Mouse (Mus musculus) subcutaneous adipose tissue, adult 2 months (tissue): ENCODE data around the gene Smpd4. TPM values are rescaled to one million over a fixed set of nuclear protein-coding genes. Genes with fewer than 3 reads are reported as not detected.

Source experiments
- polyA plus RNA-seq: library from polyadenylated mRNA; depleted of rRNA; stranded (reverse); fragments of >200 nt; gene quantifications from 2 replicates; pipeline ENCODE4 v1.2.3, GENCODE M21; 2012; ENCODE audit warnings: low replicate concordance; rRNA removed

Gene Smpd4
- 61.2 and 90.0 TPM in 2 replicates for polyA plus RNA-seq

GRCm38 (mm10) chr16:17619198-17620105, at the start of gene Smpd4:
Smpd4 (plus strand) TSS chr16:17619354.

GRCm38 (mm10) chr16:17583064-17583463, 36.1 kb upstream of the Smpd4 start, which contains the start of gene Slc7a4:
Slc7a4 (minus strand) TSS chr16:17583214.

GRCm38 (mm10) chr16:17646310-17647114, 27.4 kb downstream of the Smpd4 start, which contains the start of gene Ccdc74a:
Ccdc74a (plus strand) TSS chr16:17646470.

Other genes starting within 250 kb of the Smpd4 start
- 8.2 and 8.6 TPM in 2 replicates for gene Snap29, start 213.4 kb upstream of the Smpd4 start, polyA plus RNA-seq
- gene Pi4ka, start 213.0 kb upstream of the Smpd4 start, polyA plus RNA-seq, result 80.1 and 84.9 TPM in 2 replicates
- 28.3 and 53.1 TPM in 2 replicates for gene Crkl, start 167.4 kb upstream of the Smpd4 start, polyA plus RNA-seq
- 0.24 and 0.90 TPM in 2 replicates for gene Aifm3, start 129.7 kb upstream of the Smpd4 start, polyA plus RNA-seq
- gene Lztr1, start 110.7 kb upstream of the Smpd4 start, polyA plus RNA-seq, result 255 and 288 TPM in 2 replicates
- gene Thap7, start 88.2 kb upstream of the Smpd4 start, polyA plus RNA-seq, result 58.8 and 101 TPM in 2 replicates
- 0.33 and 4.0 TPM in 2 replicates for gene Lrrc74b, start 58.1 kb upstream of the Smpd4 start, polyA plus RNA-seq
- 9.4 and 30.5 TPM in 2 replicates for gene P2rx6, start 57.5 kb upstream of the Smpd4 start, polyA plus RNA-seq
- gene Slc7a4, start 36.1 kb upstream of the Smpd4 start, polyA plus RNA-seq, result 2.4 and 19.4 TPM in 2 replicates
- gene Ccdc74a, start 27.1 kb downstream of the Smpd4 start, polyA plus RNA-seq, result 1.4 and 3.2 TPM in 2 replicates
- 78.1 and 93.2 TPM in 2 replicates for gene Med15, start 113.5 kb downstream of the Smpd4 start, polyA plus RNA-seq
- 91.2 and 128 TPM in 2 replicates for gene Klhl22, start 140.3 kb downstream of the Smpd4 start, polyA plus RNA-seq
- 26.1 and 146 TPM in 2 replicates for gene Scarf2, start 177.9 kb downstream of the Smpd4 start, polyA plus RNA-seq
- gene B830017H08Rik, start 213.8 kb downstream of the Smpd4 start, polyA plus RNA-seq, result 0.06 TPM in 1 of 2 replicates, not detected in the other
- gene Car15, start 219.0 kb downstream of the Smpd4 start, polyA plus RNA-seq, result 4.0 and 5.8 TPM in 2 replicates